Mouse (Mus musculus): ENCODE measurements at regions not wholly inside any gene's neighbourhood (a gene's known extent, or its start where the extent isn't known, plus 50 kb on each side); places are given as distances from the start of the nearest gene placed in this dataset.

DNA sequence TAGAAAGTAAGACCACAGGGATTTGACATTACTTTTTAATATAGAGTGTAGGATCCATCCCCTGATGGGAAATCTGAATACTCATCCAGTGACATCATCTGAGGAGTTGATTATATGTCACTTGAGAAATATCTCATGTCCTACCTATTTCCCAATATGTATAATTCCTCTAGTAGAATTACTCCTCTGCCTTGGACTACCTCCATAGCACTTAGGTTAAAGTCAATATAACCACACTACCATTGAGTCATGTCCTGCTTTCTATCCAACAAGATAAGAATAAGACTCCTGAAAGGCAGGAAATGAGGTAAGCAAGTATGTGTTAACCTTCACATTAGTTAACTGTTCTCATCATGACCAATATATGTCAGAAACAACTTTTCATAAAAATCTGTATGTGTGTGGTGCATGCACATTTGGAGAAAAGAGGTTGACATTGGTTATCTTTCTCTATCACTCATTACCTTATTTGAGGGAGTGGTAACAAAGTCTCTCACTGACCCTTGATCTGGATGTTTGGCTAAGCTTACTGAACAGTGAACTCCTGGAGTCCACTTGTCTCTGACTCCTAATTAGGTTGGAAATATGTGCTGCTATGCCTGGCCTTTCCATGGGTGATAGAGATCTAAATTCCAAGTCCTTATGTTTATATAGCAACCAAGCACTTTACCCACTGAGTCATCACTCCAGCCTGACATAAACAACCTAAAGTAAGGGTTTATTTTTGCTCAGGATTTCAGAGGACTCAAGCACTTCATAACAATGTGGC, 292.0 kb upstream of the Pitrm1 start:
- TF ChIP-seq CTCF (IDR thresholded peaks at IDR 0.05; ENCODE audit: insufficient read depth, low read length) (no peak), POLR2A (IDR thresholded peaks at IDR 0.05; ENCODE audit: borderline replicate concordance, extremely low read depth, low read depth, low read length) (no peak)

Measured in lung, adult 2 months (tissue).